Comparison of ENCODE assay signal across 12 mouse cellular contexts in genomic region chr17:44327279-44328146, GRCm38 (mm10).
DNase-seq lines count a peak whose midpoint lies in the region; ATAC-seq lines count a peak whose summit lies in the region.
"Had no signal": no experiment of that assay in that cellular context is flagged by ENCODE, and none has a peak within 500 bp of the region (broad histone marks: within the 10 kb centered on the region; RNA-seq: fewer than 3 reads in every experiment).

No protein-coding gene starts in this region.

- H3K9me3 ChIP-seq in midbrain, embryonic 14.5 days (ENCODE audit: control insufficient read depth, low read length) = no peaks in the 10 kb centered on the region
- H3K9me3 ChIP-seq in midbrain, embryonic 16.5 days (replicated peaks; ENCODE audit: control insufficient read depth, low read length, poor library complexity, severe bottlenecking) = no peaks in the 10 kb centered on the region
- H3K9me3 ChIP-seq in forebrain, embryonic 16.5 days (ENCODE audit: control insufficient read depth, low read length) = no peaks in the 10 kb centered on the region
- H3K9me3 ChIP-seq in limb, embryonic 13.5 days = no peaks in the 10 kb centered on the region
- H3K9me3 ChIP-seq: liver, embryonic 15.5 days had no signal

- intact Hi-C loops in left cerebral cortex, postnatal 36 days (cut with DNase I) = no loop called here

- no peaks in the 10 kb centered on the region for H3K27me3 ChIP-seq in midbrain, embryonic 14.5 days (ENCODE audit: control insufficient read depth, insufficient read depth, low read length)
- no peaks in the 10 kb centered on the region for H3K27me3 ChIP-seq in midbrain, embryonic 16.5 days (ENCODE audit: control insufficient read depth, insufficient read depth, low read depth, low read length)
- no peaks in the 10 kb centered on the region for H3K27me3 ChIP-seq in forebrain, embryonic 16.5 days (replicated peaks; ENCODE audit: control insufficient read depth, insufficient read depth, low read length)
- no peaks in the 10 kb centered on the region for H3K27me3 ChIP-seq in limb, embryonic 13.5 days
- H3K27me3 ChIP-seq: liver, embryonic 15.5 days had no signal

- no peak overlapping the region for H3K9ac ChIP-seq in midbrain, embryonic 14.5 days (replicated peaks; ENCODE audit: low read length)
- H3K9ac ChIP-seq in midbrain, embryonic 16.5 days (ENCODE audit: low read depth, low read length) = no peak overlapping the region
- 0 out of 2 replicates have a peak overlapping the region, but pooled peaks have one; percentile 0 for H3K9ac ChIP-seq in forebrain, embryonic 16.5 days (replicated peaks; ENCODE audit: low read depth, low read length)
- no peak overlapping the region for H3K9ac ChIP-seq in limb, embryonic 13.5 days
- H3K9ac ChIP-seq: liver, embryonic 15.5 days had no signal

- WGBS in midbrain, embryonic 14.5 days = 54% methylated on average over 10 of the region's 10 CpGs
- WGBS in midbrain, embryonic 16.5 days = 50% methylated on average over 10 of the region's 10 CpGs
- WGBS in forebrain, embryonic 16.5 days = 13% methylated on average over 10 of the region's 10 CpGs
- 20% methylated on average over 10 of the region's 10 CpGs for WGBS in limb, embryonic 13.5 days

- no peak overlapping the region for H3K4me3 ChIP-seq in midbrain, embryonic 14.5 days (replicated peaks; ENCODE audit: low read depth, low read length)
- no peak overlapping the region for H3K4me3 ChIP-seq in midbrain, embryonic 16.5 days (ENCODE audit: low read depth, low read length)
- peak overlapping the region; percentile 11; the same call in 1 of the 2 replicates for H3K4me3 ChIP-seq in forebrain, embryonic 16.5 days (replicated peaks; ENCODE audit: low read length)
- H3K4me3 ChIP-seq in limb, embryonic 13.5 days = peak overlapping the region; percentile 5
- H3K4me3 ChIP-seq: liver, embryonic 15.5 days had no signal

- no peaks in the 10 kb centered on the region for H3K36me3 ChIP-seq in midbrain, embryonic 14.5 days (ENCODE audit: control insufficient read depth, insufficient read depth, low read length)
- no peaks in the 10 kb centered on the region for H3K36me3 ChIP-seq in midbrain, embryonic 16.5 days (ENCODE audit: control insufficient read depth, insufficient read depth, low read length)
- H3K36me3 ChIP-seq in forebrain, embryonic 16.5 days (ENCODE audit: control insufficient read depth, insufficient read depth) = no peaks in the 10 kb centered on the region
- no peaks in the 10 kb centered on the region for H3K36me3 ChIP-seq in limb, embryonic 13.5 days
- H3K36me3 ChIP-seq: G1E; liver, embryonic 15.5 days had no signal

- ATAC-seq in midbrain, embryonic 14.5 days (ENCODE audit: low FRiP score, low TSS enrichment) = no peak
- no peak for ATAC-seq in midbrain, embryonic 16.5 days
- peak; percentile 67 for ATAC-seq in forebrain, embryonic 16.5 days
- peak; percentile 48; the same call in 1 of the 2 replicates for ATAC-seq in limb, embryonic 13.5 days (ENCODE audit: low FRiP score, low read depth)

- H3K4me1 ChIP-seq in midbrain, embryonic 14.5 days (ENCODE audit: control insufficient read depth, insufficient read depth, low read length) = 0 out of 2 replicates have a peak, but pooled peaks cover 4% of the 10 kb centered on the region
- no peaks in the 10 kb centered on the region for H3K4me1 ChIP-seq in midbrain, embryonic 16.5 days (ENCODE audit: control insufficient read depth, insufficient read depth, low read length)
- H3K4me1 ChIP-seq in forebrain, embryonic 16.5 days (replicated peaks; ENCODE audit: control insufficient read depth, insufficient read depth, low read length) = peaks cover 8% of the 10 kb centered on the region
- H3K4me1 ChIP-seq in limb, embryonic 13.5 days = peaks cover 15% of the 10 kb centered on the region
- H3K4me1 ChIP-seq: liver, embryonic 15.5 days had no signal

- peak; percentile 38 for DNase-seq in midbrain, embryonic 14.5 days
- DNase-seq in left cerebral cortex, postnatal 36 days (ENCODE audit: low spot score in 2 of 2) = no peak
- no peak for DNase-seq in frontal cortex, postnatal 25 days (ENCODE audit: low spot score in 2 of 2)
- DNase-seq in adipocyte (ENCODE audit: low spot score) = no peak
- DNase-seq: adrenal gland, postnatal 25 days; cerebellum, postnatal 14 days; heart, postnatal 10 days had no signal

- no peak overlapping the region for H3K4me2 ChIP-seq in midbrain, embryonic 14.5 days (ENCODE audit: low read length)
- H3K4me2 ChIP-seq in midbrain, embryonic 16.5 days (ENCODE audit: low read length) = no peak overlapping the region
- peak overlapping the region; percentile 37 for H3K4me2 ChIP-seq in forebrain, embryonic 16.5 days (ENCODE audit: low read length)
- H3K4me2 ChIP-seq in limb, embryonic 13.5 days (replicated peaks) = peak overlapping the region; percentile 52
- H3K4me2 ChIP-seq: liver, embryonic 15.5 days had no signal

- H3K27ac ChIP-seq in midbrain, embryonic 14.5 days (replicated peaks; ENCODE audit: low read depth, low read length) = no peak overlapping the region; the same call in 1 of the 2 replicates
- H3K27ac ChIP-seq in midbrain, embryonic 16.5 days (ENCODE audit: low read length) = no peak overlapping the region
- H3K27ac ChIP-seq in forebrain, embryonic 16.5 days (ENCODE audit: low read length) = no peak overlapping the region
- no peak overlapping the region for H3K27ac ChIP-seq in limb, embryonic 13.5 days
- H3K27ac ChIP-seq: liver, embryonic 15.5 days had no signal

Comparison
In these comparisons a context has a peak if more than half of its experiments do, and no peak if none do; other contexts are left out.
1. ATAC-seq: peak in forebrain, embryonic 16.5 days (single experiment) and limb, embryonic 13.5 days (single experiment); none in midbrain, embryonic 14.5 days (single experiment) and midbrain, embryonic 16.5 days (single experiment).
2. H3K4me2 ChIP-seq: peak in forebrain, embryonic 16.5 days (single experiment) and limb, embryonic 13.5 days (single experiment); none in midbrain, embryonic 14.5 days (single experiment) and midbrain, embryonic 16.5 days (single experiment).
3. H3K4me3 ChIP-seq: peak in forebrain, embryonic 16.5 days (single experiment) and limb, embryonic 13.5 days (single experiment); none in midbrain, embryonic 14.5 days (single experiment) and midbrain, embryonic 16.5 days (single experiment).